Mouse (Mus musculus) pancreas, adult 10 weeks (tissue): ENCODE data around the gene Grin3b. TPM values are rescaled to one million over a fixed set of nuclear protein-coding genes. Genes with fewer than 3 reads are reported as not detected.

Experiments
- polyA plus RNA-seq: library from polyadenylated mRNA; stranded (reverse); fragments of 350-450 nt; fragmentation: Illumina TruSeq; extraction: RNeasy Lipid Tissue Mini Kit (QIAGEN cat#74804); gene quantifications from one replicate; pipeline ENCODE4 v1.2.3, GENCODE M21; 2015; ENCODE audit warnings: low read depth, low replicate concordance; ENCODE audit not compliant: insufficient read depth

Grin3b gene
- polyA plus RNA-seq, result not detected

GRCm38 (mm10) chr10:79970415-79971182 lies at the start of gene Grin3b:
Gene Grin3b, plus strand, starts transcription at chr10:79970715.

GRCm38 (mm10) chr10:79920958-79921535 lies 49.5 kb upstream of the Grin3b start, which contains the start of gene R3hdm4:
Gene R3hdm4, minus strand, starts transcription at chr10:79921208.

GRCm38 (mm10) chr10:79926491-79927323 lies 43.8 kb upstream of the Grin3b start, which contains the start of gene Arid3a:
Gene Arid3a, plus strand, starts transcription at chr10:79927043.

GRCm38 (mm10) chr10:79959847-79960601 lies 10.5 kb upstream of the Grin3b start, which contains the start of gene Wdr18:
Gene Wdr18, plus strand, starts transcription at chr10:79960152.

GRCm38 (mm10) chr10:79984195-79984816 lies 13.8 kb downstream of the Grin3b start, which contains the start of gene Tmem259:
Gene Tmem259, minus strand, starts transcription at chr10:79984330.

GRCm38 (mm10) chr10:79988506-79989271 lies 18.2 kb downstream of the Grin3b start, which contains the start of gene Cnn2:
Gene Cnn2, plus strand, starts transcription at chr10:79988584.

GRCm38 (mm10) chr10:79996272-79997033 lies 25.9 kb downstream of the Grin3b start, which contains the start of gene Abca7:
Gene Abca7, plus strand, starts transcription at chr10:79996494.

GRCm38 (mm10) chr10:80016511-80016910 lies 46.0 kb downstream of the Grin3b start, which contains the start of gene Arhgap45:
Gene Arhgap45, plus strand, starts transcription at chr10:80016653.

Other genes with a start within 250 kb of the Grin3b start
- gene Polrmt, start 224.1 kb upstream of the Grin3b start, polyA plus RNA-seq, result 29.7 TPM
- gene Fgf22, start 215.6 kb upstream of the Grin3b start, polyA plus RNA-seq, result not detected
- gene Rnf126, start 203.8 kb upstream of the Grin3b start, polyA plus RNA-seq, result 22.3 TPM
- 7.2 TPM for gene Fstl3, start 193.4 kb upstream of the Grin3b start, polyA plus RNA-seq
- not detected for gene Prss57, start 179.8 kb upstream of the Grin3b start, polyA plus RNA-seq
- gene Palm, start 177.1 kb upstream of the Grin3b start, polyA plus RNA-seq, result 13.2 TPM
- gene Misp, start 149.7 kb upstream of the Grin3b start, polyA plus RNA-seq, result 1.3 TPM
- 39.5 TPM for gene Ptbp1, start 116.3 kb upstream of the Grin3b start, polyA plus RNA-seq
- 1.1 TPM for gene Prtn3, start 96.2 kb upstream of the Grin3b start, polyA plus RNA-seq
- gene Plppr3, start 96.1 kb upstream of the Grin3b start, polyA plus RNA-seq, result 2.6 TPM
- gene Elane, start 84.5 kb upstream of the Grin3b start, polyA plus RNA-seq, result not detected
- gene Cfd, start 79.9 kb upstream of the Grin3b start, polyA plus RNA-seq, result 168 TPM
- gene Med16, start 61.8 kb upstream of the Grin3b start, polyA plus RNA-seq, result 4.0 TPM
- not detected for gene Gm26602, start 59.9 kb upstream of the Grin3b start, polyA plus RNA-seq
- not detected for gene Kiss1r, start 53.7 kb upstream of the Grin3b start, polyA plus RNA-seq
- gene R3hdm4, start 49.5 kb upstream of the Grin3b start, polyA plus RNA-seq, result 19.0 TPM
- 1.0 TPM for gene Arid3a, start 43.7 kb upstream of the Grin3b start, polyA plus RNA-seq
- gene Wdr18, start 10.6 kb upstream of the Grin3b start, polyA plus RNA-seq, result 6.9 TPM
- 36.8 TPM for gene Tmem259, start 13.6 kb downstream of the Grin3b start, polyA plus RNA-seq
- 13.6 TPM for gene Cnn2, start 17.9 kb downstream of the Grin3b start, polyA plus RNA-seq
- 6.0 TPM for gene Abca7, start 25.8 kb downstream of the Grin3b start, polyA plus RNA-seq
- 4.5 TPM for gene Arhgap45, start 45.9 kb downstream of the Grin3b start, polyA plus RNA-seq
- gene Polr2e, start 69.1 kb downstream of the Grin3b start, polyA plus RNA-seq, result 33.6 TPM
- 266 TPM for gene Gpx4, start 76.5 kb downstream of the Grin3b start, polyA plus RNA-seq
- gene Sbno2, start 134.9 kb downstream of the Grin3b start, polyA plus RNA-seq, result 6.5 TPM
- gene Stk11, start 145.1 kb downstream of the Grin3b start, polyA plus RNA-seq, result 77.4 TPM
- 84.2 TPM for gene Atp5d, start 167.9 kb downstream of the Grin3b start, polyA plus RNA-seq
- 5.9 TPM for gene Cbarp, start 170.1 kb downstream of the Grin3b start, polyA plus RNA-seq
- gene Midn, start 177.6 kb downstream of the Grin3b start, polyA plus RNA-seq, result 10.8 TPM
- gene Cirbp, start 195.3 kb downstream of the Grin3b start, polyA plus RNA-seq, result 33.4 TPM
- gene 1600002K03Rik, start 202.2 kb downstream of the Grin3b start, polyA plus RNA-seq, result 7.2 TPM
- 0.50 TPM for gene Efna2, start 208.8 kb downstream of the Grin3b start, polyA plus RNA-seq